Mouse (Mus musculus) T-helper 2 cell (primary cell): Measurements from ENCODE around the gene Ndufc1.
"Not testable (repeated sequence)": the region's sequence is repeated elsewhere in the genome, so short reads cannot be mapped to it uniquely, and the experiment has no call there.

Experiments
- in situ Hi-C: fragments of 300-600 bp; cut with MboI, MseI; formaldehyde crosslinking; loops from one replicate; pipeline ENCODE4 v1.15.1; 2025; ENCODE audit warnings: high pct_unique_total_duplicates

Ndufc1 gene

DNA sequence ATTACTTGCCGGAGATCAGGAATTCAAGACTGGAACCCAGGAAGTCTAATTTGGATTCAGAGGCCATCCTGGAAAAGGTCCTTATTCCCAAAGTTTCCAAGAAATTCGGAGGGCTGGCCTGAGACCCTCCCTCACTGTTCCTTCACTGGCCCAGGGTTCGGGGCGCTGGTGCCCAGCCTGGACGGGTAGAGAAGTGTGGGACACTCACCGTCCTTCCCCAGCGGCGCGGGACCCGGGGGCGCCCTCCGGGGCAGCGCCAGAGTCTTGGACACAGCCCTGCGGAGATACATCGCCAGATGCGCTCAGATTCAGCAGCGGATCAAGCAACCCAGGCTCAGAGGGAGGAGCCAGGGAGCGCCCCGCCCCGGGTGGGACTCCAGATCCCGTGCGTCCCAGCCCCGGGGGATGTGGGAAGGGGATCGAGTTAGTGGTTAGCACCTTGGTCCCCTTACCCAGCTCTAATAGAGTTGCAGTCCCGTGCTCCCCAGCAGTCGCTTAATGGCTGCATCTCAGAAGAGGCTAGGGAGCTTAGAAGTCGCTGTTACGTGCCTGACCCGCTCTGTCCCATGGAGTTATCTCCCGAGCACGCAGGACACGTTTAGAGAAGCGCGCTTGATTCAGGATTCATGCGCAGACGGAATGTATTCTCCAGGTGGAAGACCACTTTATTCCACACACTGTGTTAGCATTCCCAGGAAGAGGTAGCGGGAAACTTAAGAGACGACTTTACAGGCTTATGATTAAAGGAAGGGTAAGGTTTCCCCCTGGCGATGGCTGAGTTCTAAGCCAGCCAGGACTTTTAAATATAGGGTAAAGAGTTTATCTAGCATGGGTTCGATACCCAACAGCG is 12.3 kb downstream of the Ndufc1 start, which contains the start of gene Mgarp:
TSS of gene Mgarp (minus strand) at position 520 of the 850 bp plus-strand sequence.
- in situ Hi-C loops: no loop called here

DNA sequence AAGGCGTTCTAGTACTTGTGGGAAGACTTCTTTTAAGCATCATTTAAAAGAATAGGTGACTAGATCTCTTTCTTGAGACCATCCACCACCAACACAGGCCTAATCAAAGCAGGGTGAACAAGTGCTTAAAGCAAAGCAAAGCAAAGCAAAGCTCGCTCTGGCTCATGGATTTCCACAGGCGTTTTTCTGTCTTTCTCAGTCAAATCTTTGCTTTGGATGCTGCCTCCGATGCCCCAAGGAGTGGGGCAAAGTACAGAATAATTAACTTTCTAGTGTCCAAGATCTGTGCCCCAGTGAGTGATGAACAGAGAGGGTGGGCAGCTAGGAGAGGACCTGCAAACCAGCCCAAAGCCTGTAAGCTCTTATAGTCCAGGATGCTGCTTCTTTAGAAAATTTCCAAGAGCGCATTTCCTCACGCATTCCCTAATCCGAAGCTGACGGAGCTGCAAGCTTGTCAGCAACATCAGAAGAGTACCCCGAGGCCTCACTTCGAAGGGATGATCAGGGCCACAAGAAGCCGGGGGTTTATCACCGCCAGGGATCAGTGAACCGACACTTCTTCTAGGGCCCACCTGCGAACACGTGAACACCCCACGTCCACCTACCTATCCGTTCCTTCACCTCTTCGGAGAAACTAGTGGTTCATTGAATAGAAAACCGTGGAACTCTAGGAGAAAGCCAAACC is 13.2 kb downstream of the Ndufc1 start:
- in situ Hi-C loops: no loop called here

DNA sequence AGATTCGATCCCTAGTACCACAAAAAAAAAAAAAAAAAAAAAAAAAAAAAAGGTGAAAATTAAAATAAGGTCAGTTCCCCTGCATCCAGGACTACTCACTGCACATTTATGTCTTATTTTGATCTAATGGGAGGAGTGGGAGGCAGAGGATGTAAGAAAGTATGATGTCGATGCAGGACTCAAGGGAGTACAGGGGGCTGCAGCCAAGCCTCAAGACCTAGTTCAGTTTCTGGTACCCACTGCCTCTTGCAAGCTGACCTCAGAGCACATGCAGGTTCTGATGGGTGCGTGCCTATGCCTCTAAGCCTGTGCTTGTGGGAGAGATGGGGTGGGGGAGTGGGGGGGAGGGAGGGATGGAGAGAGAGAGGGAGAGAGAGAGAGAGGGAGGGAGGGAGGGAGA is 13.9 kb downstream of the Ndufc1 start:
- in situ Hi-C loops: no loop called here

DNA sequence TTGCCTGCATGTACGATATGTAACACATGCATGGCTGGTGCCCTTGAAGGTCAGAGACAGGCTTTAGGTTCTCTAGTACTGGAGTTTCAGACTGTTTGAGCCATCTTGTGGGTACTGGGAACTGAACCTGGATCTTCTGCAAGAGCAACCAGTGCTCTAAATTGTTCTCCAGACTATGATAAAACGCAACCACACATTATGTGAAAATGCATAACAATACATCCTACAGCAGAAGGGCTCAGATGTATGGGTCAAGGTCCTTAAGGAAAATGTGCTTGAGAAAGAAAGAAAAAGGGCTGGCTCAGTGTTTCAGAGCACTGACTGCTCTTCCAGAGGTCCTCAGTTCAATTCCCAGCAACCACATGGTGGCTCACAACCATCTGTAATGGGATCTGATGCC is 15.1 kb downstream of the Ndufc1 start:
- in situ Hi-C loops: no loop called here

DNA sequence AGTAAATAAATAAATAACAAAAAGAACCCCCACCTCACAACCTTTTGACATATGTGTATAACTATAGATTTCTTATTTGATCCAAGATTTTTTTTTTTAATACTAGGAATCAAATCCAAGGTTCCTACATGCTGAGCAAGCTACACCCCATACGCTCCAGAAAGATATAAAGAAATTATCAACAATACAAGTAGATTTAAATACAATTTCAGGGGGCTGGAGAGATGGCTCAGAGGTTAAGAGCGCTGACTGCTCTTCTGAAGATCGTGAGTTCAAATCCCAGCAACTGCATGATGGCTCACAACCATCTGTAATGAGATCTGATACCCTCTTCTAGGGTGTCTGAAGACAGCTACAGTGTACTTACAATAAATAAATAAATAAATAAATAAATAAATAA is 15.8 kb downstream of the Ndufc1 start:
- in situ Hi-C loops: not testable (repeated sequence)

DNA sequence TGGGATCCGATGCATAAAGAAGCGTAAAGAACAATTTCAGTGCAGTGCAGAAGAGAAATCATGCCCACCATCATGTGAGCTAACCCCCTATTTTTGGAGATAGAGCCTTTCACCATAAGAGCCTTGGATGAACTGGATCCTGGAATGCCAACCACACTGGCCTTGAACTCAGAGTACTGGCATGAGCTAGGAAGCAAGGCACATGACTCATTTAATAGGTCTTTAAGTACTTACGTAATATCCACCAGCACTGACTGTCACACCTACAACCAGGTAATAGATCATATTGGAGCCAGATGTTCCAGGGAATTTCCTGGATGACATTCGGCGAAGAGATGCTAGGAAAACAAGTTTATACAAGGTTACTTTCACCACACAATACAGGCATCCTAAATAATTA is 17.2 kb downstream of the Ndufc1 start:
- in situ Hi-C loops: no loop called here

DNA sequence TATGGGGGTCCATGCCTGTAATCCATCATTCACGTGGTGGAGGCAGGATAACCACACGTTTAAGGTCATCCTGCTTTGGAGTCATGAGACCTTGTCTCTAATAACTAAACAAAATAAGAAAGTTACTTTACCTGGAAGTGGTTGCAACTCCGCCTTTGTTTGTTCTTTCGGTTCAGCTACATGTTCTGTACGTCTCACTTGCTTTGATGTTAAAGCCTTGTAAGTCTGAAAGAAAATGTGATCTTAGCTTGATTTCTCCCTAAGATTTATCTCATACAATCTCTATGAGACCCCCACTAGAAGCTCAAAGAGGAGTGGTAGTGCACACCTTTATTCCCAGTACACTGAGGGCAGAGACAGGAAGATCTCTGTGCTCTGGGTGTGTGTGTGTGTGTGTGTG is 17.7 kb downstream of the Ndufc1 start:
- in situ Hi-C loops: no loop called here

DNA sequence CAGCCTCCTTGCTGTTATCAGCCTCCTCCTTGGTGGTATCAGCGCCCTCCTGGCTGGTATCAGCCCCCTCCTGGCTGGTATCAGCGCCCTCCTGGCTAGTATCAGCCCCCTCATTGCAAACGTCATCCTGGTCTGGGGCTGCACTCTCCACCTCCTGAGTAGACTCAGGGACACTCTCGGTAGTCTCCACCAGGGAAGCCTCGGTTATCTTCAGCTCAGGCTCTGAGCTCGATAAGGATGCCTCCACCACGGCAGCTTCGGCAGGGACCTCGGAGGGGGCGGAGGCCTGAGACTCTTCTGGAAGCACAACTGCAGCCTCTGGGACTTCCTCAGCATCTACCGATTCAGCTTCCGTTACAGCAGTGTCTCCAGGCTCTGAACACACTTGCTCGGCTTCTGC is 19.9 kb downstream of the Ndufc1 start:
- in situ Hi-C loops: loop anchor here (10.0 kb wide), 1 partner anchor 814 kb away; no protein-coding TSS in a partner anchor

DNA sequence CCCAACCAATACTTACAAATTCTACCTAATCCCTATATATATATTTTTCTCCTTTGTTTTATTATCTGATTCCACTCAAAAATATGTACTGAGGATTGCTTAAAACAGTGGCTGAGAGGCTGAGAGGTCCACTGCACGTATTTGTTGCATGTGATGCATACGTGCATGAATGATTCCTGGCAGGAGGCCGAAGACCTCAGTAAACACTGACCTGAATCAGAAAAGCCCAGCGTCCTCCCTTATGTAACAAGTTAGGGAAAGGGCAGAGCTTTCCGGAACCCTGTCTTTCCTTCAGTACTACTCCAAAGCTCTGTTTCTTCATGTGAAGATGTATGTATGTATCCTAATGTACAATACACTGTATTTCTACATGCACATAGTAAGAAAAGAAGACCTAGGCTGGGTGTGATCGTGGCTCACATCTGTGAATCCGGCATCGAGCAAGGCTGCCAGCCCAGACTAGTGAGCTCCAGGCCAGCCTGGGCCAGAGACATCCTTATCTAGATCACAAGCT is 20.9 kb downstream of the Ndufc1 start:
- in situ Hi-C loops: loop anchor here (10.0 kb wide), 1 partner anchor 813 kb away; no protein-coding TSS in a partner anchor

DNA sequence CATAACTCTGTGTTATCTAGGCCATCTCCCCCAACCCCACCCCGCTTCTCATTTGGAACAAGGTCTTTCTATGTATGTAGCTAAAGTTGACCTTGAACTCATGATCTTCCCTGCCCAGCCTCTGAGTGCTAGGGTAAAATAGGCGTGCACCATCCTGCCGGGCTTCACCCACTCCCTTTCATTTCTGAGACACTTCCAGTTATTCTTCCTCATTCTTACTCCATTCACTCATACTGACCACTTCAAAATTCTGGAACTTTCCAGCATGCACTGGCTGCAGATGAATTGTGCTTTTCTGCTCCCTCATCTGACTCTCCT is 21.7 kb downstream of the Ndufc1 start:
- in situ Hi-C loops: loop anchor here (10.0 kb wide), 1 partner anchor 812 kb away; no protein-coding TSS in a partner anchor

DNA sequence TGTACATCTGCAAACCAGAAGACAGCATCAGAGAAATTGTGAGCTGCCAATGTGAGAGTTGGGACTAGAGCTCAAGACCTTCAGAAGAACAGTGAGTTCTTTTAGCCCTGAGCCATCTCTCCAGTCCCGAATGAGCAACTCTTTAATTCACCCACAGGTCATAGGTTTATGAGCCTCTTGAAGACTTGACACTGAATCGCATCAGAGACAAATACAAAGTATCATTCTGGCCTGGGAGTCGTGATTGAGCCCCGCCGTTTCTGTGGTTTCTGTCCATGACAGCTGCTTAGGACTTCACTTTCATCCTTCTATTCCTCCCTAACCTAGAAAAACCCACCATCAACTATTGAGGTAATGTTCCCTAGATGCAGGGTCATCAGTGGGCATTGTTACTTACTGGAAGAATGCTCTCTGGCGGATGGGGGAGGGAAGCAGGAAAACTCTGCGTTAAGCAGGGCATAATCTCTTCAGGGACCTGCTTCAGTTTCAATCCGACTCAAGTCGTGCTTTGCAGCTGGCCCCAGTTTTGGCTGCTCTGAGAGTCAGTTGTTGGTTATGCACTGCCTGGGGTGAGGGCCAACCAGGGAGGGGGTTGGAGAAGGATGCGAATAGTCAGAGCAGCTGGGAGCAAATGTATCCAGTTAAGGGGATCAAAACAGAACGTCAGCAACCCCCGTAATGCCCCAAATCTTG is 22.2 kb downstream of the Ndufc1 start:
- in situ Hi-C loops: loop anchor here (10.0 kb wide), 1 partner anchor 812 kb away; no protein-coding TSS in a partner anchor

DNA sequence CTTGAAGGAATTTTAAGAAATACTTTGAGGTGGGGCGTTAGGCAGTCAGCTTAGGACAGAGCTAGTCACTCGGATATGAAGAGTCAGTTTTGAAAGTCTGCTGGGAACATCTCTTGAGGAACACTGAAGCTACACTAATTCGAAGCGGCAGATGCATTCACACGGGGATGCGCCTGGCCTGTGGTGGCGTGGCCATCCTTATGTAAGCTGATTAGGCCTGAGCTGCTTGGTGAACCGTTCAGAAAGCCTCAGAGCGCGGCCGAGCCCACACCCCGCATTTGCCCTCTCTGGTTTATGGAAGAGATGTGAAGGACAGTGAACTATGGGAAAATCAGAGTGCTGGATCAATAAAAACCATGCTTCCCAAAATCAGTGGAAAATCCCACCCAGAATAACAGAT is 25.4 kb downstream of the Ndufc1 start:
- in situ Hi-C loops: loop anchor here (10.0 kb wide), 1 partner anchor 809 kb away; no protein-coding TSS in a partner anchor

DNA sequence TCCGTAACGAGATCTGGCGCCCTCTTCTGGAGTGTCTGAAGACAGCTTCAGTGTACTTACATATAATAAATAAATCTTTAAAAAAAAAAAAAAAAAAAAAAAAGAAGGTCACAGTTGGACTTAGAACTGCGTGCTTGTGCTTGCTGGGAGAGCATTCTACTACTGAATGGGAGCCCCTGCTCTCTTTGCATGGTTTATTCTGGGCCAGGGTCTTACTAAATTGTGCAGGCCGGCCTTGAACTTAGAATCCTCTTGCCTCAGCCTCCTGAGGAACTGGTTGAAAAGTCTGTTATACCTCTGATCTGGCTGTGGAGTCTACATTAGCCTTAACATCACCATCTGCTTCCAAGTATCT is 28.2 kb downstream of the Ndufc1 start:
- in situ Hi-C loops: loop anchor here (10.0 kb wide), 1 partner anchor 806 kb away; no protein-coding TSS in a partner anchor

DNA sequence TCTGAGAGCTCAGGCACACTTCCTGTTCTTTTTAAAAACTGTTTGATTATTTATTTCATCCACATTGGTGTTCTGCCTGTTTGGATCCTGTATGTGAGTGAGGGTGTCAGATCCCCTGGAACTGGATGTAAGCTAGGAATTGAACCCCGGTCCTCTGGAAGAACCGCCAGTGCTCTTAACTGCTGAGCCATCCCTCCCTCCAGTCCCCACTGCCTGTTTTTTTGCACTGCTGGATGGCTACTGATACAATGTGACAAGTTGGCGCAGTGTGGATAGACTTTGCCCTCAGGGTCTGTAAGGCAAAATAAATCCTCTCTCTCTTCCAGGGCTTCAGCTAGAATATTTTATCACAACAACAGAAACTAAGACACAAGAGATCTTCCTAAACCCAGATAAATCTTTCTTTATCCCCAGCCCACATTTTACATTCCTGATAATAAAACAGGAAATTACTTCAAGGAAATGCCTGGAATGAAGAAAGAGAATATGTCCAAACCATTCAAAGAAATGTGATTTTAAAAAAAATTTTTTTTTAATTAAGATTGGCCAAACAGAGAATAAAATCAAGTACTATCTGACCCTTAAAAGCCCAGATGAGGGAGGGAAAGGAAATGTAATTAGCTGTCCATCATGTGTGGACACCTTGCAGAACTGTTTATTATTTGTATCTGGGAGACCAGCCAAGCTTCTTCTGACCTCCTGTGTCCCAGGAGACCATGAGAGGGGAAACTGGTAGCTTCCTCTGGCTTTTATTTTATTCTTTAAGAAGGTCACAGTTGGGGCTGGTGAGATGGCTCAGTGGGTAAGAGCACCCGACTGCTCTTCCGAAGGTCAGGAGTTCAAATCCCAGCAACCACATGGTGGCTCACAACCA is 28.8 kb downstream of the Ndufc1 start:
- in situ Hi-C loops: loop anchor here (10.0 kb wide), 1 partner anchor 805 kb away; no protein-coding TSS in a partner anchor

DNA sequence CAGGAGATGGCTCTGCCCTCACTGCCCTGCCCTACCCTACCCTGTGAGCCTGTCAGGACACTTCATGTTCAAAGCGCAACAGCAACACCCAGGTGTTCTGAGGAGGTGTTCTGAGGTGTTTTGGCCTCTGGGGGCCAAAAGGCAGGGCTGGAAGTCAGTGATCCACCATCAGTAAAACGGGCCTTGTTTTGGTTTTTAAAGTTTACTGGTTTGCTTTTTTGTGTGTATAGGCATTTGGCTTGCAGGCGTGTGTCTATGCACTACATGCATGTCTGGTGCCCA is 30.2 kb downstream of the Ndufc1 start:
- in situ Hi-C loops: no loop called here

DNA sequence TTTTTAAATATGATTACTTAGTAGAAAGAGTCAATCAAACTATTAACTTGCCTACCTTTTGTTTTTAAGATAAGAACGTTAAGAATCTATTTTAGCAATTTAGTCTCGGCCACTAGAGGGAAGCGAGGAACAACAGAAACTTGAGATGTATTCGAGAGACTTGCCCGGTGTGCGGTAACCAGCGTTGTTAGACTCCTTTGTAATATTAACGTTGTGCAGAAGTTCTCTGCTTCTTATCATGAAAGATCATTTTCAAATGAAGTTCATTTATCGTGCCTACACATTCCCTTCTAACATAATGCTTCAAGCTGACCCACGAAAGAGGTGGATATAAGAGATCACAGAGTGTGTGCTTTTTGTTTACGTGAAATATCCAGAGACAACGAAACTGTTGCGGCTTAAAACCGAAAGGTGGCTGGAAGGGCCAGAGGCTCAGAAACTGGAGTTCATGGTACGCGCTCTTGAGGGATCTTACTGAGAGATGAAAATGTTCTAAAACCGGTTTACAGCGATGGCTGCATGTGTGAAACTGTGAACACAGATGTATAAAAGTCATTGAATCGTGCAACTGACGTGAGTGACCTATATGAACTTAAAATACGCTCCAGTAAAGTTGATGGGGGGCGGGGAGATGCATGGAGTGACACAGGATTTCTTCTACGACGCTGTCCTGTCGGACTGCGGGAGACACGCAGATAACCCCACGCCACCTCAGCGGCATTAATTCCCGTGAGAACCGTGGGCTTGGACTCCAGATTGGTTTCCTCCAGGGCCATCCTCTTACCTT is 30.7 kb downstream of the Ndufc1 start:
- in situ Hi-C loops: no loop called here

DNA sequence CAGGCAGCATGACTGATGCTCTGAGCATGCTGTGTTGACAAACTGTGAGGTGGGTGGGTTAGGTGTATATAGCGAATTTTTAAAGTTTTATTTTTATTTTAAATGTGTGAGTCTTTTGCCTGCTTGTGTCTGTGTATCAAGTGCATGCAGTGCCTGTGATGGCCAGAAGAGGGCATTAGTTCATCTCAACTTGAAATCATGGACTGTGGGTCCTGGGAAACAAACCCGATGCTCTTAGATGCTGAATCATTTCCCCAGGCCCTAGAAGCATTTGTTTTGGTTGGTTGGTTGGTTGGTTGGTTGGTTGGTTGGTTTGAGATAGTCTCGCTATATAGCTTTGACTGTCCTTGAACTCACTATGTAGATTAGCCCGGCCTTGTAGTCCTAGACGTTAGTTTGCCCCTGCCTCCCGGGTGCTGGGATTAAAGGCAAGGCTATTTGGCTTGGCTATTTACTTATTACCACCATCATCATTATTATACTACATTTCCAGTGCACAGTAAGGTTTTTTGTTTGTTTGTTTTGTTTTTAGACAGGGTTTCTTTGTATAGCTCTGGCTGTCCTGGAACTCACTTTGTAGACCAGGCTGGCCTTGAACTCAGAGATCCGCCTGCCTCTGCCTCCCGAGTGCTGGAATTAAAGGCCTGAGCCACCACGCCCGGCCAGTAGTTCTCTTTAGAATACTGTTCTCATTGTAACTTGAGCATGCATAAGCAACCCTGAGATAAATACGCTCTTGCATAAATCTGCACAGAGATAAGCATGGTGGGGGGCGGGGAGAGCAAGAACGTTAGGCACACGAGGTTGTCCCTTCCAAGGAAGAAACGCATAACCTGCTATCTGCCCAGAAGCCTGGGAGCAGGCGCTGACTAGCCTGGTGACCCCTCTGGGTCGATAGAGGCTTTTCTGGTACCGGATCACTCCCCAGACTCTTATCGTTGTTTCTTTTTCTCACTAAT is 33.2 kb downstream of the Ndufc1 start:
- in situ Hi-C loops: no loop called here

DNA sequence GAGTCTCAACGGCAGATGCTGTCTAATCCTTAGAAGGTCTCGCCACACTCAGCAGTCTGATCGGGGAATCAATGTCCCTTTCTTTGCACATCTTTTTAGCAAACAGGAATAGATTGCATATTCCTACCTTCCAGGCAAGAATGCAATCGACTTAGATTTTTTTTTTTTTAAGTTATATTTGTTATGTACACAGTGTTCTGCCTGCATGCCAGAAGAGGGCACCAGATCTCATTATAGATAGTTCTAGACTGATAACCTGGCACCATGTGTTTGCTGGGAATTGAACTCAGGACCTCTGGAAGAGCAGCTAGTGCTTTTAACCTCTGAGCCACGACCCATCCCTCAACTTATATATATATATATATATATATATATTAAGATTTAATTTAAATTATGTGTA is 35.2 kb downstream of the Ndufc1 start:
- in situ Hi-C loops: loop anchor here (5.0 kb wide), 1 partner anchor 34 kb away; the partner anchor contains the start of gene Ndufc1

DNA sequence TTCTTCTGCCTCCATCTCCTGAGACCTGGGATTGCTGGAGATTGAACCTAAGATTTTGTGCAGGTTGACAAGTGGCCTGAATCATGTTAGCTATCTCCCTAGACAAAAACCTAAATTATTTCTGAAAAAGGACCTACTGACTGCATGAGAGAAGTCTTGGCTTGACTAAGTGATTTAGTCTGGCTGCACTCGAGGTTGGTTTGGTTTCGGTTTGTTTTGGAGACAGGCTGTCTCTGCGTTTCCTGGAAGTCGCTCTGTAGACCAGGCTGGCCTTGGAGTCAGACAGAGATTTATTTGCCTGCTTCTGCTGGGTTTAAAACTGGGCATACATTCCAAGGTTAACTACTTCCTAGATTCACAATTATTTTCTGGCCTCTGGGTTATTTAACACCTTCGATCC is 35.9 kb downstream of the Ndufc1 start:
- in situ Hi-C loops: loop anchor here (5.0 kb wide), 1 partner anchor 34 kb away; the partner anchor contains the start of gene Ndufc1
